ENCODE assay signal across 7 mouse cellular contexts in the genomic region with DNA sequence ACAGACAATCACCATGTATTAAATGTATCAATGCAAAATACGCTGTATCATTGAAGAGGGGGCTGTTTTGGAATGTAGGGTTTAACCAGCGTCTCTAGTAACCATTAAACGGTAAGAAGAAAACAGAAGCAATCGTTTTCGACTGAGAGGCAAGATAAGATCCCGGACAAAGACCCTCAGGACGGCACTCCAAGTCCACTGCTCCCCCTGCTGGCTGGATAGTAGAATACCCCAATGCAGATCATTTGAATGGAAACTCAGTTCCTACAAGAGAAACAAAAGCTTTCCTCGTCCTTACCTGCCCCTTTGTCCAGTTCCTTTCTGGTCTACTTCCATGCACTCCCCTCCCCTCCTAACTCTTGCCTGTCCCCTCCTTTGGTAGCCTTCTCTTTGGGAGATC. TPM values are rescaled to one million over a fixed set of nuclear protein-coding genes. Genes with fewer than 3 reads are reported as not detected.
DNase-seq lines count a peak whose midpoint lies in the region; ATAC-seq and TF ChIP-seq lines count a peak whose summit lies in the region.

No protein-coding gene starts in this region.

- no peak overlapping the region for H3K27ac ChIP-seq in midbrain, embryonic 14.5 days (replicated peaks; ENCODE audit: low read depth, low read length)
- H3K27ac ChIP-seq in midbrain, embryonic 11.5 days (ENCODE audit: low read depth, low read length): no peak overlapping the region
- H3K27ac ChIP-seq in heart, postnatal 0 days (ENCODE audit: low read depth): no peak overlapping the region
- no peak overlapping the region for H3K27ac ChIP-seq in liver, embryonic 14.5 days

- DNase-seq in midbrain, embryonic 14.5 days: peak; percentile 68
- no peak for DNase-seq in midbrain, embryonic 11.5 days (ENCODE audit: low spot score, missing footprints)
- no peak for DNase-seq in Patski (ENCODE audit: low read depth, low spot score)
- DNase-seq in cerebellum, adult 9-10 months: peak; percentile 14
- DNase-seq in heart, postnatal 0 days (ENCODE audit: low spot score): peak; percentile 63
- peak in 2 of 3 experiments; percentile 13 to 17 for DNase-seq in liver, embryonic 14.5 days (ENCODE audit: low read depth in 3 of 3, low spot score in 3 of 3)
- peak; percentile 56 for DNase-seq in right cerebral cortex, postnatal 14 days

- H3K36me3 ChIP-seq in midbrain, embryonic 14.5 days (ENCODE audit: control insufficient read depth, insufficient read depth, low read length): no peaks in the 10 kb centered on the region
- no peaks in the 10 kb centered on the region for H3K36me3 ChIP-seq in midbrain, embryonic 11.5 days (ENCODE audit: control insufficient read depth, insufficient read depth, low read length)
- no peaks in the 10 kb centered on the region for H3K36me3 ChIP-seq in heart, postnatal 0 days (replicated peaks; ENCODE audit: control insufficient read depth, insufficient read depth, low read length)
- no peaks in the 10 kb centered on the region for H3K36me3 ChIP-seq in liver, embryonic 14.5 days (replicated peaks; ENCODE audit: control insufficient read depth, insufficient read depth, low read depth)

- no peak for TF ChIP-seq EP300 in heart, postnatal 0 days (IDR thresholded peaks at IDR 0.05; ENCODE audit: low read depth)
- TF ChIP-seq EP300 in liver, embryonic 14.5 days (IDR thresholded peaks at IDR 0.05; ENCODE audit: low read depth): no peak

- WGBS in midbrain, embryonic 14.5 days: 56% methylated on average over 8 of the region's 8 CpGs
- 63% methylated on average over 8 of the region's 8 CpGs for WGBS in midbrain, embryonic 11.5 days
- WGBS in heart, postnatal 0 days: 8% methylated on average over 8 of the region's 8 CpGs
- 14% methylated on average over 8 of the region's 8 CpGs for WGBS in liver, embryonic 14.5 days (ENCODE audit: insufficient replicate concordance)

- no peak for ATAC-seq in midbrain, embryonic 14.5 days (ENCODE audit: low FRiP score, low TSS enrichment)
- ATAC-seq in midbrain, embryonic 11.5 days (ENCODE audit: low FRiP score): no peak
- no peak for ATAC-seq in Patski
- no peak for ATAC-seq in heart, postnatal 0 days (ENCODE audit: insufficient read depth, low read depth)
- ATAC-seq in liver, embryonic 14.5 days (ENCODE audit: insufficient read depth): no peak

- H3K9ac ChIP-seq in midbrain, embryonic 14.5 days (replicated peaks; ENCODE audit: low read length): no peak overlapping the region
- no peak overlapping the region for H3K9ac ChIP-seq in midbrain, embryonic 11.5 days (ENCODE audit: low read length)
- no peak overlapping the region for H3K9ac ChIP-seq in heart, postnatal 0 days (replicated peaks; ENCODE audit: low read depth, low read length)
- no peak overlapping the region for H3K9ac ChIP-seq in liver, embryonic 14.5 days (replicated peaks)

- H3K9me3 ChIP-seq in midbrain, embryonic 14.5 days (ENCODE audit: control insufficient read depth, low read length): no peaks in the 10 kb centered on the region
- H3K9me3 ChIP-seq in midbrain, embryonic 11.5 days (ENCODE audit: control insufficient read depth, low read length): no peaks in the 10 kb centered on the region
- H3K9me3 ChIP-seq in heart, postnatal 0 days (replicated peaks; ENCODE audit: control insufficient read depth, low read length): no peaks in the 10 kb centered on the region
- no peaks in the 10 kb centered on the region for H3K9me3 ChIP-seq in liver, embryonic 14.5 days (ENCODE audit: control insufficient read depth, low read length)

- H3K4me2 ChIP-seq in midbrain, embryonic 14.5 days (ENCODE audit: low read length): no peak overlapping the region
- no peak overlapping the region for H3K4me2 ChIP-seq in midbrain, embryonic 11.5 days
- peak overlapping the region; percentile 37 for H3K4me2 ChIP-seq in heart, postnatal 0 days (ENCODE audit: low read depth, low read length)
- no peak overlapping the region; the same call in 1 of the 2 replicates for H3K4me2 ChIP-seq in liver, embryonic 14.5 days (ENCODE audit: low read depth)

- peak; percentile 90 for TF ChIP-seq CTCF in Patski (IDR thresholded peaks at IDR 0.05)
- peak; percentile 72 for TF ChIP-seq CTCF in heart, postnatal 0 days (IDR thresholded peaks at IDR 0.05; ENCODE audit: low read depth)
- peak; percentile 77 for TF ChIP-seq CTCF in liver, embryonic 14.5 days (IDR thresholded peaks at IDR 0.05; ENCODE audit: low read depth)

- in situ Hi-C loops in Patski (cut with MboI; ENCODE audit: low pct_unique_long_range_greater_than_20kb): loop anchor here (5.0 to 25.0 kb wide), 3 partner anchors 133 to 1033 kb away; partner anchors contain the start of gene Bet1

- H3K4me3 ChIP-seq in midbrain, embryonic 14.5 days (replicated peaks; ENCODE audit: low read depth, low read length): no peak overlapping the region
- H3K4me3 ChIP-seq in midbrain, embryonic 11.5 days (ENCODE audit: low read depth, low read length): no peak overlapping the region
- 0 out of 2 replicates have a peak overlapping the region, but pooled peaks have one; percentile 7 for H3K4me3 ChIP-seq in heart, postnatal 0 days (ENCODE audit: low read depth, low read length)
- no peak overlapping the region for H3K4me3 ChIP-seq in liver, embryonic 14.5 days (ENCODE audit: insufficient read depth in 1 of 2, low read depth in 2 of 2, low read length in 2 of 2)

- no peaks in the 10 kb centered on the region for H3K27me3 ChIP-seq in midbrain, embryonic 14.5 days (ENCODE audit: control insufficient read depth, insufficient read depth, low read length)
- no peaks in the 10 kb centered on the region for H3K27me3 ChIP-seq in midbrain, embryonic 11.5 days (ENCODE audit: control insufficient read depth, insufficient read depth, low read length)
- peaks cover 5% of the 10 kb centered on the region for H3K27me3 ChIP-seq in Patski
- no peaks in the 10 kb centered on the region for H3K27me3 ChIP-seq in heart, postnatal 0 days (ENCODE audit: control insufficient read depth, insufficient read depth, low read length)
- H3K27me3 ChIP-seq in liver, embryonic 14.5 days (ENCODE audit: control insufficient read depth, insufficient read depth, low read length): no peaks in the 10 kb centered on the region

- POLR2A ChIA-PET in Patski (lab: Charles Lee): no interaction called here

- peaks cover 7% of the 10 kb centered on the region; the same call in 1 of the 2 replicates for H3K4me1 ChIP-seq in midbrain, embryonic 14.5 days (ENCODE audit: control insufficient read depth, insufficient read depth, low read length)
- no peaks in the 10 kb centered on the region for H3K4me1 ChIP-seq in midbrain, embryonic 11.5 days (ENCODE audit: control insufficient read depth, insufficient read depth, low read length)
- H3K4me1 ChIP-seq in heart, postnatal 0 days (ENCODE audit: control insufficient read depth, insufficient read depth): no peaks in the 10 kb centered on the region
- H3K4me1 ChIP-seq in liver, embryonic 14.5 days (replicated peaks; ENCODE audit: control insufficient read depth in 2 of 2, insufficient read depth in 2 of 2, low read length in 1 of 2): peaks cover 0 to 2% of the 10 kb centered on the region in 2 experiments; a peak in 1 of 4 replicates

- CTCF ChIA-PET in Patski (lab: Charles Lee): interaction anchor here (0.8 to 1.8 kb wide), 18 partner anchors 11 to 836 kb away, joined by 3 to 8 read pairs (median 4); no protein-coding TSS in a partner anchor

RNA-seq across cellular contexts. Expression of gene Col1a2, which starts 41.1 kb away (rescaled TPM):
- 2.4 and 88.1 TPM in 2 replicates for polyA plus RNA-seq in midbrain, embryonic 14.5 days (2014; fragmentation: Nextera tagmentation; extraction: Ambion mirVana)
- polyA plus RNA-seq in midbrain, embryonic 11.5 days (2014; fragmentation: Nextera tagmentation; extraction: Ambion mirVana): 142 and 144 TPM in 2 replicates
- polyA plus RNA-seq in Patski (2021): 5.4 TPM
- total RNA-seq in heart, postnatal 0 days (2014; rRNA removed; ENCODE audit: low replicate concordance): 357 and 430 TPM in 2 replicates
- 197 and 212 TPM in 2 replicates for polyA plus RNA-seq in heart, postnatal 0 days (2015; fragmentation: Nextera tagmentation; extraction: Ambion mirVana)
- 8.4 and 16.2 TPM in 2 replicates for polyA plus RNA-seq in liver, embryonic 14.5 days (2012; rRNA removed)
- 22.8 and 28.4 TPM in 2 replicates for polyA plus RNA-seq in liver, embryonic 14.5 days (2014; fragmentation: Nextera tagmentation; extraction: Ambion mirVana)

RNA-seq across cellular contexts. Expression of gene Casd1, which starts 54.9 kb away (rescaled TPM):
- 43.2 and 61.9 TPM in 2 replicates for polyA plus RNA-seq in midbrain, embryonic 14.5 days (2014; fragmentation: Nextera tagmentation; extraction: Ambion mirVana)
- 47.5 and 47.6 TPM in 2 replicates for polyA plus RNA-seq in midbrain, embryonic 11.5 days (2014; fragmentation: Nextera tagmentation; extraction: Ambion mirVana)
- 38.1 TPM for polyA plus RNA-seq in Patski (2021)
- 44.6 and 47.5 TPM in 2 replicates for total RNA-seq in heart, postnatal 0 days (2014; rRNA removed; ENCODE audit: low replicate concordance)
- 17.7 and 17.9 TPM in 2 replicates for polyA plus RNA-seq in heart, postnatal 0 days (2015; fragmentation: Nextera tagmentation; extraction: Ambion mirVana)
- 6.6 and 7.7 TPM in 2 replicates for polyA plus RNA-seq in liver, embryonic 14.5 days (2012; rRNA removed)
- 7.5 and 8.0 TPM in 2 replicates for polyA plus RNA-seq in liver, embryonic 14.5 days (2014; fragmentation: Nextera tagmentation; extraction: Ambion mirVana)

Comparison
In these comparisons a context has a peak if more than half of its experiments do, and no peak if none do; other contexts are left out.
1. DNase-seq: peak in midbrain, embryonic 14.5 days (single experiment), cerebellum, adult 9-10 months (single experiment), heart, postnatal 0 days (single experiment), liver, embryonic 14.5 days (2 of 3) and right cerebral cortex, postnatal 14 days (single experiment); none in midbrain, embryonic 11.5 days (single experiment) and Patski (single experiment).
2. Peak in every context shown above with its lines, with median percentiles within 50 percentile points of each other: CTCF ChIP-seq.